Mouse (Mus musculus) activated CD4-positive, CD25-positive, alpha-beta regulatory T cell, adult 4 months (primary cell): ENCODE measurements at regions not wholly inside any gene's neighbourhood (a gene's known extent, or its start where the extent isn't known, plus 50 kb on each side); places are given as distances from the start of the nearest gene placed in this dataset.
"Not testable (repeated sequence)": the region's sequence is repeated elsewhere in the genome, so short reads cannot be mapped to it uniquely, and the experiment has no call there.

ENCODE experiments used
- ATAC-seq: one replicate; pipeline ENCODE4 v1.8.0; 2017

DNA sequence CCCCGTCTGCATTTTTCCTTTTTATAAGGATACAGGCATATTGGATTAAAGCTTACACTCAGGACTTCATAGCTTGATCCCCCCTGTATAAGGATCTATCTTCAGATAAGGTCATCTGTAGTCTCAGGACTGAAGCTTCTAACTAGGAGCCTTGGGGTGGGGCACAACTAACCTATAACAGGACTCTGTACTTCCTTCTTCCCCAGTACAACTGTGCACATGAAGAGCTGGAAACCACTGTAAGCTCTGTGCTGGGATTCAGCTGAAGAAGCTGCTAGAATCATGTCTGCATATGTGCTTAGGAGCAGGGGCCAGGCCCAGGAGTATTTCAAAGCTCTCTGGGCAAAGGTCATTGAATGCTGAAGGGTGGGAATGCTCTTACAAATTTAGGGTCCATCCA lies 137.9 kb downstream of the Tcp10c start:
- ATAC-seq, result not testable (repeated sequence)

DNA sequence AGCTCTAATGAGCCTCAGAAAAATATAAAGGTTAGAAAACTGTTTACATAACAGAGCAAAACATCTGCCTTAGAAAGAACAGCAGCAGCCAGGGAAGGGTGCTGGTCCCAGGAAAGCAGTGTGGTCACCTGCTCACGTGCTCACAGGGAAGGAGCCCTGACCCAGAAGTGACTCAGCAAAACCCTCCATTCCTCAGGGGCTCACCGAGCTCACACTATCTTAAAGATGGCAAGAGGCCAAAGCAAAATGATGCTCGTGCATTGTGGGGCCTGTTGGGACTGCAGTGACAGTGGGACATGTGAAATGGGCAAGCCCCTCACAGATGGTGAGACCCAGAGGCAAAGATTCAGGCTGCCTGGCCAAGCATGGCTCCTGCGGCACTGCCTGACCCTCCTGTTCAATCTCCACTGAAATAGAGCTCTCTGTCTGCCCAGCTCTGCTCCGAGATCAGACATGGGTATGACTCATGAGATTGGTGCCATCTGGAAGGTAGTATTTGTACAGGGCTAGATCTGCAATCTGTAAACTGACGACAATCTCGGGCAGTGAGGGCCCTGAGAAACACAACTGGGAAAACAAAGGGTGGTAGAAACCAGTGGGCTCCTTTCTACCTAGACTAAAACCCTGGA lies 138.4 kb downstream of the Tcp10c start:
- not testable (repeated sequence) for ATAC-seq

DNA sequence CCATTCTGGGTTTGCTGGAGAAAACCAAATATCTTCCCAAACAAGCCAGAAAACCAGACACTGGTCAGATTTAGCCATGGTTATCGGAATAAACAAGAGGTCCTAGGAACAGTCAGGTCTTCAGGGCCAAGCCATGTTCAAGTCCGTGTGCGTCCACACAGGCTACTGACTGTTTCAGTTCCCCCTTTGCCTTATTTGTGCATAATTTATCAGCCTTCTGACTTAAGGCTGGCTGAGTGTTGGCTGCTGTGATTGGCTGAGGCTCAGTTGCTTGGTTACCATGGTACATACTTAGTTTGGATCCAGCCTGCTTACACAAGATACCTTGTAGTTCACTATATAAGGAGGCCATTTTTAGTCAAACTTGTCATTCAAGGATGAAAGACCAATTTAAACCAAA lies 139.5 kb downstream of the Tcp10c start:
- not testable (repeated sequence) for ATAC-seq

DNA sequence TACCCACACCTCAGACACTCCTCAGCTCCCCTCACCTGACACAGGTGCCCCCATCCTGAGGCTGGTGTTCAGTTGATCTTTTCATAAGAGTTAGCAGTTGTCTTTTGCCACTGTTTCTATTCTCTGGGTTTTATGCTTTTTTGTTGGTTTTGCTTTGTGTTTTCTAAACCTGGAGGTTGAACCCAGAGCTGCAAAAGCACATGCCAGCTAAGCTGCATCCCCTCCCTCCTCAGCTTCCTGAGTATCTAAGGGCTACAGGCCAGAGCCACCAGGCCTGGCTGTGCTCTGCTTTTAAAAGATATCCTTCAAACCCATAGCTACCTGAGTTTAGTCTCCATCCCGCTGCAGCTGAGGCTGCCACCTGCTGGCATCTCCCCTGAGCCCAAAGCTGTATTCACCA lies 140.1 kb downstream of the Tcp10c start:
- not testable (repeated sequence) for ATAC-seq

DNA sequence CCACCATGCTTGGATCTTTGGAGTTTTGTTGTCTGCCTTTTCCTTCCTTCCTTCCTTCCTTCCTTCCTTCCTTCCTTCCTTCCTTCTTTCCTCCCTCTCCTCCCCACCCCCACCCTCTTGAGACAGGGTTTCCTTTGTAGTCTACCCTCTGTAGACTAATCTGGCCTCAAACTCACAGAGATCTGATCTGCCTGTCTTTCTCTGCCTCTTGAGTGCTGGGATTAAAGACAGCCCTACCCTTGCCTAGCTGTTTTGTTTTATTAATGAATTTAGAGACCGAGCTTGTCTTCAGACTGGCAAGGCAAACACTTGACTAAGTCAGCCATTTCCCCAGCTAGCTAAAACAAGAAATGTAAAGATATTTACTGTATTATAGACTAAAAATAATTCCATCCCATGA lies 150.0 kb downstream of the Tcp10c start:
- not testable (repeated sequence) for ATAC-seq

DNA sequence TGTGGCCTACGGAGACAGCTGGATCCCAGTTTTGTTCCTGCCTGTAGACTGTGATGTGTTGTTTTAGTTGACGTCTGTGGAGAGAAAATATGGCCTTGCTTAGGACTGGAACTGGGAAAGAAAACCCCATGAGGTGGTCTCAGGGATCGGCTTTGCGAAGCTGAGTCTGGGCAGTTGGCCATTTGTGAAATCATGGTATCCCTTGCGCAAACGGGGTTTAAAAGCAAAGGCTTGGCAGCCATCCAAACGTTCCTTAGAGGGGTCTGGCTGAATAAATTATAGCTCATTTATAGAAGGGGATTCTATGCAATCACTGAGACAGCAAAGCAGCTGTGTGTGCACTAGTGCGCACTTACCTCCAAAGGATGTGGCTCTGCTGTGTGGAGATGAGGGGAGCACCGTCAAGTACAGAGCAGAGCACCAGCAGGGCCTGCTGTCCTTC lies 150.5 kb downstream of the Tcp10c start:
- ATAC-seq, result not testable (repeated sequence)

DNA sequence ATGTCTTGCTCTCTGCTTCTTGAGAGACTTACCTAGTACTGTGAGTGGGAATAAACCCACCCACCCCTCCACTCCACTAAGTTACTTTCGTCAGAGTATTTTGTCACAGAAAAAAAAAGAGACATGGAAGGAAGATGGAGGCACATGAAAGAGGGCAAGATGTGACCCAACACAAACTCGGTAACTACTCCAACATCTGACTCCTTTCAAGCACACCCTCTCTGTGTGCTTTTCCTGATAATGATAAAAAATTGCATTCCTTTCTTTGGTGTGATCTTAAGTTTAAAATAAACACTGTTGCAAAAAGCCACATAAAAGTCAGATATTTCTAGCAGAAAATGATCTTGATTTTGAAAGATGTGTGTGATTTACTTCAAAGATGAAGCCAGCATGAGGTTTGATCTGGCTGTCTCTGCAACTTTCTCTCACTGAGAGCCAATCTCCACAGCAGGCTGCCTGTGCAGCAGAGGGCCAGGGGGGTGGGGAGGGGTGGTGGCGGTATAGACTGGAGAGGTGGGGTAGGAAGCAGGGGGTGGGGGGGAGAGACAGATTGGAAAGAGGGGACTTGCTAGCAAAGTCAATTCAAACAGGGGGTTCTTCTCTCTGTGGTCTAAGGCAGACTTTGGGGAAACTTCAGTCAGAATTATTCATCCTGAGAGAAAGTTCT lies 153.2 kb downstream of the Tcp10c start:
- ATAC-seq, result not testable (repeated sequence)

DNA sequence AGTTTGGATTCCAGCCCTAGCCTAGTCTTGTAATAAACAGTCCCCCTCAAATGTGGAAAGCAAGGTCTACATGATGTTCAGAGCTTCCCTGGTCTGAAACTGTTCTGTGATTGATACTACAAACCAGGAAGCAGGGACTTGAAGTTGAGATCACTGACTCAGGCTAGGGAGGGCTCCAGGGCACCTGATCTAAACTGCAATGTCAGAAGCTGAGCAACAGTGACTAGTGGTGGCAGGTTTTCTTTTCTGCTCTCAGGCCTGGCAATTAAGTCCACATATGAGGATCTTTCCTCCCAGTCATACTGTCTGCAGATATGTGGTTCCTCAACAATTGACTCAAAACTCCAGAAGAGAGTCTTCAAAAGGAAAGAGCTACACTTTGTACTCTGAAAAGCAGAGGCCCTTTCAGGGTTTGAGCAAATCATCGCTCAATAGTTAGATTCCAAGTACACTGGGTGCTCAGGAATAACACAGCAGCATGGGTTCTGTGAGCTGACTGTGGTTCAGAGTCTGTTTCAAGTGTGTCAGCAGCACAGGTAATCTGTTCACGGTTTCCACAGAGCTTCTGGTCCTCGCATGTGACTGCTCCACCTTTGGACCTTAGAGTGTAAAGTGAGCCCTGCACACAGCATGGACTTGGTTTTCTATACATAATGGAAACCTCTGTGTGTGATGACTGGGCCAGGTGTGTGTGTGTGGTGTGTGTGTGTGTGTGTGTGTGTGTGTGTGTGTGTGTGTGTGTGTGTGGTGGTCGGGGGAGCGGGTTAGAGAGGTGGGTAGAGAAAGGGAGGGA lies 165.2 kb downstream of the Tcp10c start:
- not testable (repeated sequence) for ATAC-seq

DNA sequence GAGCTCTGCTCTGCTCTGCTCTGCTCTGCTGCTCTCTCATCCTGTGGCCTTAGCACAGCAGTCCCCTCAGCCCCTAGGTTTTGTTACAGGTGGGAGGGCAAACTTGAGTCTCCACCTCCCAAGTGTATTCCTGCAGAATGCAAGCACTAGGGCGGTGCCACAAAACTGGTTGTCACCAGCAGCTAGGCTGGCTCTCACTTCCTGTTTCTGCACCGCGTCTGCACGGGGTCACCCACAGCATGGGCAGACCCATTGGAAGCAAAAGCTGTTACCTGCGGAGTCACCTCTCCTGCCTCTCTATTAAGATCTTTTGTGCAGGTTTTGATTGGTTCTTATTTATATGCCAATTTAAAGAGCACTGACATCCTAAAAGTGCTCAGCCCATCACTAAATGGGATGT lies 178.2 kb downstream of the Tcp10c start:
- ATAC-seq, result peak; percentile 40

DNA sequence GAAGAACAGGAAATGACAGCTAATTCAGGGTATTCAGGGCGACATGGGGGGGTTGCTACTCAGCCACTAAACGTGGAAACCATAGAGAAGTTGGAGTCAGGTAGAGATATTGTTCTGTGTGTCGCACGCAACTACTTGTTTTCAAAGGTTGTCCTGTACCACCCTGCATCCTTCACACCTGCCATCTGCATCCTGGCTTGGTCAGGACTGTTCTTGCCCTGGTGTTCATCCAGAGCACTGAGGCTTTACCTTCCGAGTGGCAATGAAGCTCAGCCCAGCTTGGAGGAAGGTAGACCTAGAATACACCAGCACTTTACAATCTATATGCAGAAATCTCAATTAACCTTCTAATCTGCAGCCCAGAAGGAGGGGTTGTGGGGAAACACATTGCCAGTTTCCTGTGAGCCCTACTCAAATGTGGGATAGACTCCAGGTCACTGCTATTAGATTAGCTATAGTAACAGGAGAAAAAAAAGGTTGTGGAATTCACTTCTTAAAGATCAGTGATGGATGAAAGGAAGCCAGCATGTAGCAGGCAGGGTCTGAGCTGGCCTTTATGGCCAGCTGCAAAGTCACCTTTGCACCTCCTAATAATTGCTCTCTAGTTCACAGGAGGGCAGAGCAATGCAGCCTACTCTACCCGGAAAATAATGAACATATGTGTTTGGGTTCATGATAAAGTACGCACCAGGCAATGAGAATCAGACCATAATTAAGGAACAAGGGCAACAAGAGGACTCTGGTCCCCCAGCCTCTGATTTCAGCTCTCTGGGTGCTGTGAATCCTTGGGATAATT lies 186.3 kb downstream of the Tcp10c start:
- ATAC-seq, result no peak

DNA sequence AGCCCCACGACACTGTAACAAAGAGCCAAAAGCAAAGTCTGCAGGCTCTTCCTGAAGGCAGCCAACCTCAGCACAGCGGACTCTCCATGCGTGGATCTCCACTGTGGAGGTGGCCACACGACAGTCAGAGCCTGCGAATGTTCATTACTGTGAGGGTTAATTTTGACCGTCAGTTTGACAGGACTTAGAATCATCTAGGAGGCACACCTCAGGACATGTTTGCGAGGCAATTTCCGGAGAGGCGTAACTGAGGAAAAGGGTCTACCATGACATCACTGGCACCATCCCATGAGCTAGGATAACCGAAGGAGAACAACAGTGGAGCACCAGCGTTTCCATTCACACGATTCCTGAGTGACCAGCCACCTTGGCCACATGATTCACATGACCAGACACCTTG lies 186.9 kb downstream of the Tcp10c start:
- ATAC-seq, result no peak

DNA sequence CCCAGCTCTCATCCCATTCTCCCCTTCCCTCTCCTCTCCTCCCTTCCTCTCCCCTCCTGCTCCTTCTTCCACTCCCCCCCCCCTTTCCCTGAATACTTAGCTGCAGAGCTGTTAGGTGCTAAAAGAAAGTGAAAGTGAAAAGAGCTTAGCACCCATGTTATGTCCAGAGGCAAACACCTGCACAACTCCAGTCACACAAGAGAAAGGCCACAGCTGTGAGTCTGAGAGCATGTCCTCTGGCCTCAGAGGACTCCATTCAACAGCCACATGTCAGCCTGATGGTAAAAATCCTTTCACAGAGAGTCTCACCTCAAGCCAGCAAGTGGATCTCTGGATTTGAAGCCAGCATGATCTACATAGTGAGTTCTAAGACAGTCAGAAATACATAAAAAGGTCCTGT lies 187.9 kb downstream of the Tcp10c start:
- peak; percentile 76 for ATAC-seq

DNA sequence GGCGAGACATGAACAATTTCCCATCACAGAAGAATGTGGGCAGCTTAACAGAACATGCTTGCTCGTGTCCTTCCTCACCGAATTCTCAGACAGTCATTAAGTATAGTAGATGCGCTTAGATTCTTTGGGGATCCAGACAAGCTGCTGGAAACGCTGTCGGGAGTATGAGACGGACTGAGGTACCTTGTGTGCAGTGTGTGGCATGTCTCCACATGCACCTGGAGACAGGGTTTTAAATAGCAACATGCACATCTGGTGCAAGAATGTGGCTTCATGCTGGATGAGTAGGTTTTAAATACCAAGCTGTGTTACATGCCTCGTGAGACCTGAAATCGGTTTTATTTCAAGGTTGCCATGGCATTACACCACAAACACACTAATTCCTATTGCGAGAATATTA lies 188.5 kb downstream of the Tcp10c start:
- no peak for ATAC-seq

DNA sequence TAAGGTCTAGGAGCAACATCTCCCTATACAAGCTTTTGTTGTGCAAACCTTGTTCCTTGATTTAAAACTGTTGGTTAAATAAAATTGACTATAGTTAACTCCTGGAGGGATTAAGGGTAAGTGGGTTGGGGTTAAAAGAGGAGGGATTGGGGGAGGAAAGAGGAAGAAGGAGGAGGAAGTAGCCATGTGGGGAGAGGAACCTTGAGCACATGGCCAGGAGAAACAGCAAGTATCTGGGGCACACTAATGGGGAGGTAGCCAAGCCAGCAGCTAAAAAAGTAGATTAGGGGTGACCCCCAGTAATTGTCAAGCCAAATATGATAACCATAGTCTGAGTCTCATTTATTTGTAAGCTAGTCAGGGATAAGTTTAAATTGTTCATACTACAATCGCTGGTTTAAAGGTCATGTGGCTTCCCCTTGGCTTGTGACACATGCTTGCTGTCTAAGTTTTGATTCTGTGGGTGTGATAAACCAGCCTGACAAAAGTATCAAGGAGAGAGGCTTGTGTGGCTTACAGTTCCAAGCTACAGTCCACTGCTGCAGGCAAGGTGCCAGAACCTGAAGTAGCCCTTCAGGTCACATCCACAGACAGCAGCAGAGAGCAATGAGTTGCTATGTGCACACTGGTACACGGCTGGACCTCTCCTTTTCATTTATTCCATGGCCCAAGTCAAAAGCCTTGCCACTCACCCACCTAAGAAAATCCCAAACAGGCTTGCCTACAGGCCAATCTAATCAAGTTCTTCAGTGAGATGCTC lies 189.8 kb downstream of the Tcp10c start:
- ATAC-seq, result peak; percentile 26

DNA sequence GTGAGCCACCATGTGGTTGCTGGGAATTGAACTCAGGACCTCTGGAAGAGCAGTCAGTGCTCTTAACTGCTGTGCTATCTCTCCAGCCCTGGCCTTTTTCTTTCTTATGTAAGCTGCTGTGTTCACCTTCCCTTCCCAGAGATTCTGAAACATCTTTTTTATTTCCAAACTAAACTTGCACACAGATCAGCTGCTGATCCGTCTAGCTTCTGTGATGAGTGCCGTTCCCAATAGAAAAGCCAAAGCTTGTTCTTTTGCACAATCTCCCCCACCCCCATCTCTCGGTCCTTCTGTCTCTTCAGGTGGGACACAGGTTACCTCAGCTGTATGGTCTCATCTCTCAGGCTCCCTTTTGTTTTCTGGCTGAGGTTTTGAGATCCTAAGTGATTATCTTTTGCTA lies 191.9 kb downstream of the Tcp10c start:
- ATAC-seq, result no peak

DNA sequence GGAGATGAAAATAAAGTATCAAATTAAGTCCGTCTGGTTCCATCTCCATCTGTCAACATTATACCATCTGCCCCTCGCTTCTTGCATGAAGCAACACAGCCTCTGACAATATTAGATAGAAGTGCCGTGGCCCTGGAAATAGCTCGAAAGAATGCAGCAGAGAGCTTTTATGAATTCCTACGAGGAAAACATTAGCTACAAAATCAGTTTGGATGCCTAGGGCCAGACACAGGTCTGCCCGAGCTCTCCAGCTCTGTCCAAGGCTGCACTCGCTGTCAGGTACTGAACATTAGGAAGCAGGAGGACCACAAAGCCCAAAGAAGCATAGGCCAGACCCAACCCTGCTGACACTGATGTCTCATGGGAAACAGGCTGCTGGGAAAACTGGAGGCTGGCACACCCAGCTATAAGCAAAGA lies 192.3 kb downstream of the Tcp10c start:
- ATAC-seq, result no peak

DNA sequence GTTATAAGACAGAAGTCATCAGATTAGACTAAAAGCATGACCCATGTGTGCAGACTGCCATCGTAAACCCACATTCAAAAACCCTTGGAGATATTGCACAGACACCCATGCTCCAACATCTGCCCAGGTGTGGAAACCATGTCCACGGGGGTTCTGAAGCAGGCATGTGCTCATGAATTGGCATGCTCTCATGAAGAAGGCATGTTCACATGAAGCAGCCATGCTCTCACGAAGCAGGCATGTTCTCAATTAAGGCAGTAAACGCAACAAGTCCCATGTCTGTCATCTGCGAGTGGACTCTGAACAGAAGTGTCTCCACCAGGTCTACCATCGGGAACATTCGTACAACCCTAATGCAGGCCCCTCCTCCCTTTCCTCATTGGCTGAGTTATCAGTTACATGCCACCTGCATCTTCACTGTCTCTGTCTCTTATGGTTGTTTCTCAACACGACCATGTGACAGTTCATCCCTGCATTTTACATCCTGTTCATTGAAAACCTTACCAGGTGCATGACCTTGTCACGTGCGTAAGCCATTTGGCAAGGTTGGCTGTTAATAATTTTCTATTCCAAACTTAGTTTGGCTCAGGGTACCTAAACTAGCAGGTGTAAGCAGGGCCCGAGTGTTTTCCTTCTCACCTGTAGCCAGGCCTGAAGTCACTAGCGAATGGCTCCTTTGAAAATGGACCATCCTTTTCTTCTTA lies 193.4 kb downstream of the Tcp10c start:
- no peak for ATAC-seq

DNA sequence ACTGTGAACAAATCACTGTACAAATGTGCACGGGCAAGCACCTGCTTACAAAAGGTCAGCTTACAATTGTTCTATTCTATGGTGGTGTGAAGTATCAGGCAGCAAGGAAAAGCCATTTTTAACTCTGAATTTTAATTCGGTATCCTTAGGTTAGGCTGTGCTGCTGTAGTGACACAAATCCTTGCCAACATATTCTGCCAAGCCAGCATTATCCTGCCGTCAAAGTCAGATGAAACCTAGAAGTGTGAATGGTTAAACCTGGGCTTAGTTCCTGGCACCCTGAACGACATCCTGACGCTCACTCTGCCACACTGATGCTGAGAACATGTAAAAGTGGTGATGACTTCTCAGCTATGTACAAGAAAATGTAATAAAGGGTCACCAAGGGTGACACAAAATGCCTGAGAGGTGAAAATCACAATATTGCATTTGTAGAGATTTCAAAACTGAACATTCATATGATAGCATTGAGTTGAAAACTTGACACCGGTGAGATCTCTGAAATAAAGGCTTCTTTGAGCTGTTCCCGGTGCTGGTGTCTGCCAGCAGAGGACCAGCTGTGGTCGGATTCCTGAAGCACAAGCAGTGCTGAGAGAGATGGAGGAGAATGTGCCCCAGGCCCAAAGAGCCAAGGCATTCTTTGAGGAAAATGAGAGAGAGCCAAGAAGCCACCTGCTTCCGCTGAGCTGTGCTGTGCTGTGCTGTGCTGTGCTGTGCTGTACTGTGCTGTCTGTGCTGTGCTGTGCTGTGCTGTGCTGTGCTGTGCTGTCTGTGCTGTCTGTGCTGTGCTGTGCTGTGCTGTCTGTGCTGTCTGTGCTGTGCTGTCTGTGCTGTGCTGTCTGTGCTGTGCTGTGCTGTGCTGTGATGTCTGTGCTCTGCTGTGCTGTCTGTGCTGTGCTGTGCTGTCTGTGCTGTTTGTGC lies 195.9 kb downstream of the Tcp10c start:
- ATAC-seq, result no peak

DNA sequence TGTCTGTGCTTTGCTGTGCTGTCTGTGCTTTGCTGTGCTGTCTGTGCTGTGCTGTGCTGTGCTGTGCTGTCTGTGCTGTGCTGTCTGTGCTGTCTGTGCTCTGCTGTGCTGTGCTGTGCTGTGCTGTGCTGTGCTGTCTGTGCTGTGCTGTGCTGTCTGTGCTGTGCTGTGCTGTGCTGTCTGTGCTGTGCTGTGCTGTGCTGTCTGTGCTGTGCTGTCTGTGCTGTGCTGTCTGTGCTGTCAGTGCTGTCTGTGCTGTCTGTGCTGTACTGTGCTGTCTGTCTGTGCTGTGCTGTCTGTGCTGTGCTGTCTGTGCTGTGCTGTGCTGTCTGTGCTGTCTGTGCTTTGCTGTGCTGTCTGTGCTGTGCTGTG lies 196.5 kb downstream of the Tcp10c start:
- not testable (repeated sequence) for ATAC-seq

DNA sequence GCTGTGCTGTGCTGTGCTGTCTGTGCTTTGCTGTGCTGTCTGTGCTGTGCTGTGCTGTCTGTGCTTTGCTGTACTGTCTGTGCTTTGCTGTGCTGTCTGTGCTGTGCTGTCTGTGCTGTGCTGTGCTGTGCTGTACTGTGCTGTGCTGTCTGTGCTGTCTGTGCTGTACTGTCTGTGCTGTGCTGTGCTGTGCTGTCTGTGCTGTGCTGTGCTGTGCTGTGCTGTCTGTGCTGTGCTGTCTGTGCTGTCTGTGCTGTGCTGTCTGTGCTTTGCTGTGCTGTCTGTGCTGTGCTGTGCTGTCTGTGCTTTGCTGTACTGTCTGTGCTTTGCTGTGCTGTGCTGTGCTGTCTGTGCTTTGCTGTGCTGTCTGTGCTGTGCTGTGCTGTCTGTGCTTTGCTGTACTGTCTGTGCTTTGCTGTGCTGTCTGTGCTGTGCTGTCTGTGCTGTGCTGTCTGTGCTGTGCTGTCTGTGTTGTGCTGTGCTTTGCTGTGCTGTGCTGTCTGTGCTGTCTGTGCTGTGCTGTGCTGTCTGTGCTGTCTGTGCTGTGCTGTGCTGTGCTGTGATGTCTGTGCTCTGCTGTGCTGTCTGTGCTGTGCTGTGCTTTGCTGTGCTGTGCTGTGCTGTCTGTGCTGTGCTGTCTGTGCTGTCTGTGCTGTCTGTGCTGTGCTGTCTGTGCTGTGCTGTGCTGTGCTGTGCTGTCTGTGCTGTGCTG lies 197.5 kb downstream of the Tcp10c start:
- not testable (repeated sequence) for ATAC-seq
